Mouse (Mus musculus): ENCODE measurements around the gene Sik3. TPM values are rescaled to one million over a fixed set of nuclear protein-coding genes. Genes with fewer than 3 reads are reported as not detected.

Gene Sik3
- polyA plus RNA-seq, 1 experiment: 30.4 TPM

GRCm38 (mm10) chr9:46185191-46185590 lies 172.6 kb downstream of the Sik3 start:
- Histone ChIP-seq H3K27ac (ENCODE audit: control insufficient read depth, insufficient read depth, low read depth, low read length) (no peak overlapping the region), H3K4me3 (ENCODE audit: control insufficient read depth, low read depth, low read length) (no peak overlapping the region), H3K27me3 (ENCODE audit: control insufficient read depth, insufficient read depth, low read length) (no peaks in the 10 kb centered on the region), H3K4me1 (ENCODE audit: control insufficient read depth, insufficient read depth, low read length) (no peaks in the 10 kb centered on the region), H3K36me3 (ENCODE audit: control insufficient read depth, insufficient read depth, low read length) (no peaks in the 10 kb centered on the region)
- TF ChIP-seq POLR2A (IDR thresholded peaks at IDR 0.05; ENCODE audit: control insufficient read depth, low read depth, low read length): no peak
- no peak for TF ChIP-seq CTCF (IDR thresholded peaks at IDR 0.05; ENCODE audit: control insufficient read depth, insufficient read depth, insufficient replicate concordance, low read depth, low read length)

- Histone ChIP-seq H3K4me1 (ENCODE audit: control insufficient read depth, insufficient read depth, low read length) (no peaks in the 10 kb centered on the region), H3K4me3 (ENCODE audit: control insufficient read depth, low read depth, low read length) (no peak overlapping the region), H3K27me3 (ENCODE audit: control insufficient read depth, insufficient read depth, low read length) (no peaks in the 10 kb centered on the region), H3K27ac (ENCODE audit: control insufficient read depth, insufficient read depth, low read depth, low read length) (no peak overlapping the region), H3K36me3 (ENCODE audit: control insufficient read depth, insufficient read depth, low read length) (no peaks in the 10 kb centered on the region; the same call in 1 of the 2 replicates)
- TF ChIP-seq POLR2A (IDR thresholded peaks at IDR 0.05; ENCODE audit: control insufficient read depth, low read depth, low read length): no peak
- no peak for TF ChIP-seq CTCF (IDR thresholded peaks at IDR 0.05; ENCODE audit: control insufficient read depth, insufficient read depth, insufficient replicate concordance, low read depth, low read length)
These were observed 173.8 kb downstream of the Sik3 start for GRCm38 (mm10) chr9:46186387-46186786.

GRCm38 (mm10) chr9:46188370-46188769 lies 175.8 kb downstream of the Sik3 start:
- Histone ChIP-seq H3K27ac (ENCODE audit: control insufficient read depth, insufficient read depth, low read depth, low read length) (no peak overlapping the region), H3K27me3 (ENCODE audit: control insufficient read depth, insufficient read depth, low read length) (no peaks in the 10 kb centered on the region), H3K4me1 (ENCODE audit: control insufficient read depth, insufficient read depth, low read length) (no peaks in the 10 kb centered on the region), H3K36me3 (ENCODE audit: control insufficient read depth, insufficient read depth, low read length) (no peaks in the 10 kb centered on the region; the same call in 1 of the 2 replicates), H3K4me3 (ENCODE audit: control insufficient read depth, low read depth, low read length) (no peak overlapping the region)
- TF ChIP-seq POLR2A (IDR thresholded peaks at IDR 0.05; ENCODE audit: control insufficient read depth, low read depth, low read length) (no peak), CTCF (IDR thresholded peaks at IDR 0.05; ENCODE audit: control insufficient read depth, insufficient read depth, insufficient replicate concordance, low read depth, low read length) (no peak)

GRCm38 (mm10) chr9:46188956-46189355 lies 176.3 kb downstream of the Sik3 start:
- H3K27me3 ChIP-seq (ENCODE audit: control insufficient read depth, insufficient read depth, low read length): no peaks in the 10 kb centered on the region
- H3K4me1 ChIP-seq (ENCODE audit: control insufficient read depth, insufficient read depth, low read length): no peaks in the 10 kb centered on the region
- TF ChIP-seq POLR2A (IDR thresholded peaks at IDR 0.05; ENCODE audit: control insufficient read depth, low read depth, low read length) (no peak), CTCF (IDR thresholded peaks at IDR 0.05; ENCODE audit: control insufficient read depth, insufficient read depth, insufficient replicate concordance, low read depth, low read length) (no peak)
- no peak overlapping the region for H3K27ac ChIP-seq (ENCODE audit: control insufficient read depth, insufficient read depth, low read depth, low read length)
- H3K36me3 ChIP-seq (ENCODE audit: control insufficient read depth, insufficient read depth, low read length): no peaks in the 10 kb centered on the region; the same call in 1 of the 2 replicates
- H3K4me3 ChIP-seq (ENCODE audit: control insufficient read depth, low read depth, low read length): no peak overlapping the region

- no peak overlapping the region for H3K4me3 ChIP-seq (ENCODE audit: control insufficient read depth, low read depth, low read length)
- no peak for TF ChIP-seq CTCF (IDR thresholded peaks at IDR 0.05; ENCODE audit: control insufficient read depth, insufficient read depth, insufficient replicate concordance, low read depth, low read length)
- TF ChIP-seq POLR2A (IDR thresholded peaks at IDR 0.05; ENCODE audit: control insufficient read depth, low read depth, low read length): no peak
- H3K27ac ChIP-seq (ENCODE audit: control insufficient read depth, insufficient read depth, low read depth, low read length): no peak overlapping the region
- H3K27me3 ChIP-seq (ENCODE audit: control insufficient read depth, insufficient read depth, low read length): no peaks in the 10 kb centered on the region
- no peaks in the 10 kb centered on the region; the same call in 1 of the 2 replicates for H3K36me3 ChIP-seq (ENCODE audit: control insufficient read depth, insufficient read depth, low read length)
- no peaks in the 10 kb centered on the region for H3K4me1 ChIP-seq (ENCODE audit: control insufficient read depth, insufficient read depth, low read length)
These were observed 176.8 kb downstream of the Sik3 start for GRCm38 (mm10) chr9:46189381-46189780.

- Histone ChIP-seq H3K27me3 (ENCODE audit: control insufficient read depth, insufficient read depth, low read length) (no peaks in the 10 kb centered on the region), H3K27ac (ENCODE audit: control insufficient read depth, insufficient read depth, low read depth, low read length) (no peak overlapping the region), H3K4me1 (ENCODE audit: control insufficient read depth, insufficient read depth, low read length) (no peaks in the 10 kb centered on the region), H3K36me3 (ENCODE audit: control insufficient read depth, insufficient read depth, low read length) (peaks cover 2% of the 10 kb centered on the region), H3K4me3 (ENCODE audit: control insufficient read depth, low read depth, low read length) (no peak overlapping the region)
- no peak for TF ChIP-seq POLR2A (IDR thresholded peaks at IDR 0.05; ENCODE audit: control insufficient read depth, low read depth, low read length)
- TF ChIP-seq CTCF (IDR thresholded peaks at IDR 0.05; ENCODE audit: control insufficient read depth, insufficient read depth, insufficient replicate concordance, low read depth, low read length): no peak
These were observed 178.6 kb downstream of the Sik3 start for GRCm38 (mm10) chr9:46191234-46191633.

- Histone ChIP-seq H3K36me3 (ENCODE audit: control insufficient read depth, insufficient read depth, low read length) (peaks cover 4% of the 10 kb centered on the region), H3K4me3 (ENCODE audit: control insufficient read depth, low read depth, low read length) (no peak overlapping the region), H3K4me1 (ENCODE audit: control insufficient read depth, insufficient read depth, low read length) (no peaks in the 10 kb centered on the region), H3K27ac (ENCODE audit: control insufficient read depth, insufficient read depth, low read depth, low read length) (no peak overlapping the region), H3K27me3 (ENCODE audit: control insufficient read depth, insufficient read depth, low read length) (no peaks in the 10 kb centered on the region)
- TF ChIP-seq POLR2A (IDR thresholded peaks at IDR 0.05; ENCODE audit: control insufficient read depth, low read depth, low read length): no peak
- no peak for TF ChIP-seq CTCF (IDR thresholded peaks at IDR 0.05; ENCODE audit: control insufficient read depth, insufficient read depth, insufficient replicate concordance, low read depth, low read length)
These were observed 179.0 kb downstream of the Sik3 start for GRCm38 (mm10) chr9:46191644-46192043.

GRCm38 (mm10) chr9:46192642-46193041 lies 180.0 kb downstream of the Sik3 start:
- TF ChIP-seq POLR2A (IDR thresholded peaks at IDR 0.05; ENCODE audit: control insufficient read depth, low read depth, low read length) (no peak), CTCF (IDR thresholded peaks at IDR 0.05; ENCODE audit: control insufficient read depth, insufficient read depth, insufficient replicate concordance, low read depth, low read length) (no peak)
- Histone ChIP-seq H3K27ac (ENCODE audit: control insufficient read depth, insufficient read depth, low read depth, low read length) (no peak overlapping the region), H3K27me3 (ENCODE audit: control insufficient read depth, insufficient read depth, low read length) (no peaks in the 10 kb centered on the region), H3K36me3 (ENCODE audit: control insufficient read depth, insufficient read depth, low read length) (peaks cover 4% of the 10 kb centered on the region), H3K4me3 (ENCODE audit: control insufficient read depth, low read depth, low read length) (no peak overlapping the region), H3K4me1 (ENCODE audit: control insufficient read depth, insufficient read depth, low read length) (no peaks in the 10 kb centered on the region)
